Mouse (Mus musculus): ENCODE data around the gene Zfp553. TPM values are rescaled to one million over a fixed set of nuclear protein-coding genes. Genes with fewer than 3 reads are reported as not detected.

Zfp553 gene
- total RNA-seq (2021) = 1 to 10 TPM; 6.0 to 7.1 TPM

DNA sequence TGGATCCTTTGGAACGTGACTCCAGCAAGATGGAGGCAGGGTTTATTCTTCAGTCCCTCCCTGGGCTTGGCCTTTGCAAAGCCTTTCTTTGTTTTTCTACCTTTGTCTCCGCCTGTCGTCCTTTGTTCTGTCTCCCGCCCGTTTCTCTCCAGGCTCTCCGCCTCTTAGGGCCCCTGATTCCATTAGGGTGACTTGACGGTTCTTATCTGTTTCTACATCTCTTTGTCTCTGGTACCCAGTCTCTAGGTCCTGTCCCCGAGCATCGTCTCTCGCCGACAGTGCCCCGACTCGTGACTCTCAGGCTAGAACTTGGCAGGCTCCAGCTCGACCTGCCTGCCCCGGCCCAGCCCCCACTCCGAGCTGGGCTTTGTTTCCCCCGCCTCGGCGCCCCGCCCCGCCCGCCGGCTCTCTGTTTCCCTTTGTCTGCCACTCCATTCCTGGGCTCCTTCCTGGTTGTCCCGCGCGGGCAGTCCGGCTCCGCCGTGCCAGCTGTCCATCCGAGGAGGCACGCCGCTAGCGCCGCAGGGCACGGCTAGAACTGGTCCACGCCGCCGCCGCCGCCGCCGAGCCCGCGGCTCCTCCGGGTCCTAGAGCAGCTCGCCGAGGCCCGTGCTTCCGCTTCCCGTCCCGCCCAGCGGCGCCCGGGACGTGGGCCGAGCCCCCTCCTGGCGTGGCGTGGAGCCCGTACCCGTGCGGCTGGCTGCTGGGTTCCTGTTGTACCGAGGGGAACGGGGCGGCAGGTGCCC lies at the start of gene Zfp553, which contains the start of gene Sept1:
Gene Zfp553, plus strand, starts transcription at position 440 of the 746 bp plus-strand sequence.
Gene Sept1, minus strand, starts transcription at position 509 of the 746 bp plus-strand sequence.
- intact Hi-C loops (cut with DNase I) = loop anchor here (2.0 kb wide), 1 partner anchor 20 kb away; no protein-coding TSS in a partner anchor
- DNase-seq (ENCODE audit: low spot score) = peak; percentile 72

DNA sequence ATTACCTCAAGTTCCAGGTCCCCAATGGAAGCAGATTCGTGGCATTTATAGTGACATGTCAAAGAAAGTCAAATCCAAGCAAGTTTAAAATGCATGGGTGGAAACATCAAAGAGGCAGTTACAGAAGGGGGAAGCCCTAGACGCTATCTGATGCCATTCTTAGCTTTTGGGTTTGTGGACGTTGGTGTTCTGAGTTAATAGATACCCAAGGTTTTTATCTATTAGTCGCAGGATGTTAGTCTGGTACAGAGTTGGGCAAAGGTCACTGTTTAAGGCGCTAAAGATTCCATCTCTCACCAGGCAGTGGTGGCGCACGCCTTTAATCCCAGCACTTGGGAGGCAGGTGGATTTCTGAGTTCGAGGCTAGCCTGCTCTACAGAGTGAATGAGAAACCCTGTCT lies 49.5 kb upstream of the Zfp553 start:
- no peak for DNase-seq (ENCODE audit: low spot score)
- intact Hi-C loops (cut with DNase I) = loop anchor here (10.0 kb wide), 1 partner anchor 129 kb away; no protein-coding TSS in a partner anchor

DNA sequence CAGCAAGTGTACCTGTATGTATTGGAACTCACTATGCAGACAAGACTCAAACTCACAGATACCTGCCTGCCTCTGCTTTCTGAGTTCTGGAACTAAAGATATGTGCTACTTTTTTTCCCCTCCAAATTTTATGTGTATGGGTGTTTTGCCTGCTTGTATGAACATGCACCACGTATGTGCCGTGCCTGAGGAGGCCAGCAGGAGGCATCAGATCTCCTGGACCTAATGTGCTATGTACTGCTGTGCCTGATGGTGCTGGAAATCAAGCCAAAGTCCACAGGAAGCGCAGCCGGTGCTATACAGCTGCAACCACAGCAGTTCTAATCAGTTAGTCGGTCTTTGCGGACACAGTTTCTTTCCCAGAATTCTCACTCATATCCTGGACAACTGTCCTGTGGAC lies 49.0 kb upstream of the Zfp553 start:
- intact Hi-C loops (cut with DNase I) = loop anchor here (10.0 kb wide), 1 partner anchor 129 kb away; no protein-coding TSS in a partner anchor
- no peak for DNase-seq (ENCODE audit: low spot score)

DNA sequence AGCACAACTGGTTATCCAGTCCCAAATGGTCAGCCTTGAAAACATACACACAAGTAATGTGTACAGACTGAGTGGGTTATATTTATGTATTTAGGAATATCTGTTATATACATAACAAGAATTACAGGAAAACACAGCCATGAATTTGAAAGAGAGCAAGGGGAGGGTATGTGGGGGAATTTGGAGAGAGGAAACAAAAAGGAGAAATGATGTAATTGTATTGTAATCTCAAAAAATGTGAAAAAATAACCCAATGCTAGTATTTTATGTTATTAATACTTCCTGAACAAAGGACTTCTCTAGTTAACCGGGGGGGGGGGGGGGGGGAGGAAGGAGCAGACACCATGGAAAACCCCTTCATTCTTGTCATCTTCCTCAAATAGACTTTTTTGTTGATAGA lies 48.1 kb upstream of the Zfp553 start:
- DNase-seq (ENCODE audit: low spot score) = no peak
- intact Hi-C loops (cut with DNase I) = loop anchor here (10.0 kb wide), 1 partner anchor 130 kb away; no protein-coding TSS in a partner anchor

DNA sequence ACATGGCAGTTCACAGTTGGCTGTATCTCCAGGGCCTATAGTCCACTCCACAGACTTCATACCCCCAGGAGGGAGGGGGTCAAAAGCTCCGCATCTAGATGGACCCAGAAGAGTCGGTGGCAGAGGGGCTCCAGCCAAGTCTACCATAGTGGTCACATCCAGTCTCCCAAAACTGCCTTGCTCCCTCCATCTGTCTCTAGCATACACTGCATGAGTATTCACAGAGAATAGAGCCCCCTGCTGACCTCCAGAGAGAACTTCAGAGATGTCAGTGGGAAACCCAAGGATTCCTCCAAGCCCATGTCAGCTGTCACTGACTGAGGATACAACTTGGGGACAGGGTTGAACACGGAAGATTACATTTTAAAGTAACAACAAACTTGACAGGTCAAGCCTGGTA lies 47.3 kb upstream of the Zfp553 start:
- intact Hi-C loops (cut with DNase I) = loop anchor here (10.0 kb wide), 1 partner anchor 131 kb away; no protein-coding TSS in a partner anchor

DNA sequence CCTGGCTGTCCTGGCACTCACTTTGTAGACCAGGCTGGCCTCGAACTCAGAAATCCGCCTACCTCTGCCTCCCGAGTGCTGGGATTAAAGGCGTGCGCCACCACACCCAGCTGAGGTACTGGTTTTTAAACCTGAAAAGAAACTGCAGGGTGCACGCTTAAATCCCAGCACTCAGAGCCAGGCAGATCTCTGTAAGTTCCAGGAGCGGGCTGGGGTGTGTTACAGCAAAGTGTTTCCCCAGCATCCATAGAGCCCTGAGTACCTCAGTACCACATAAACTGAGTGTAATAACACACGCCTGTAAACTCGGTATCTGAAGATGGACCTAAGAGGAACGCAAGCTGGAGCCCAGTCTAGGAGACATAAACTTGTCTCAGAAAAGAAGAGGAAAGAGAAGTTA lies 45.5 kb upstream of the Zfp553 start:
- DNase-seq (ENCODE audit: low spot score) = no peak
- intact Hi-C loops (cut with DNase I) = loop anchor here (10.0 kb wide), 1 partner anchor 133 kb away; no protein-coding TSS in a partner anchor

More for the DNA sequence above, 47.3 kb upstream of the Zfp553 start:
- no peak for DNase-seq (ENCODE audit: low spot score)

DNA sequence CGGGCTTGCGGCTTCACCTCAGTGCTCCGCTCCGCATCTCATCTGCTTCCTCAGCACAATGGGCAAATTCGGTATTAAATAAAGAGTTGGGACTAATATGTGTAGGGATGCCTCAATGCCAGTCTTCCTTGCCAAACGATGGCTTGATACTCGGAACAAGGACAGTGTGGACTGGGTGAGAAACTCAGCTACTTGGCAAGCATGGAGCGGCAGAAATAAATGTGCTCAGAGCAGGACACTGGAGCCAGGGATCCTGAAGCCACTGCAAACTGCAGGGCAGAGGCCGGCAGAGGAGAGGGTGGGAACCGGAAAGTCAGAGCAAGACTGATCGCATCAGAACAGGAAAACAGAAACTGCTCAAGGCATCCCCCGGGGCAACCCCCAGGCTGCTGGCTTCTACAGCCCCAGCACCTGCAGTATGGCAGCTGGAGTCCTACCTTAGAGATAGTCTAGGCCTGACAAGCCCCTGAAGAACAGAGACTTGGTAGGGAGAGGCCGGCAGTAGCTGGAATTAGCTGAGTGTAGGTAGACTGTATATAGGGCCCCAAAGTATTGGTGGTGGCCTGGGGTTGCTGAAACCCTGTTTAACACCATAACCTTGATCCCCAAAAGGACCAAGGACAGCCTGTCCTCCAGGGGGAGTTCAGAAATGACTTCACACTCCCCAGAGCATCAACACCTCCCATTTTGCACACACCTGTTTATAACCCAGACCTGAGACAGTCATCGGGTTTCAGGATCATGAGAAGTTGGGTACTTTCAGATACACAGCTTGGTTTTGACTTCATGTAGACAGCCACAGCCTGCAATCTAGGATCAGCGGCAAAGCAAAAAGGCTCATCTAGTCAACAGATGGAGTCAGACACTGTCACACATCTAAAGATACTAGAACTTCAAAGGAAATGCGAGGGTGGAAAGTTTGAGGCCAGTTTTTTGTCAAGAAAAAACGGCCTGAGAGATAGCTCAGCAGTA lies 44.3 kb upstream of the Zfp553 start:
- DNase-seq (ENCODE audit: low spot score) = no peak
- intact Hi-C loops (cut with DNase I) = loop anchor here (10.0 kb wide), 1 partner anchor 134 kb away; no protein-coding TSS in a partner anchor

DNA sequence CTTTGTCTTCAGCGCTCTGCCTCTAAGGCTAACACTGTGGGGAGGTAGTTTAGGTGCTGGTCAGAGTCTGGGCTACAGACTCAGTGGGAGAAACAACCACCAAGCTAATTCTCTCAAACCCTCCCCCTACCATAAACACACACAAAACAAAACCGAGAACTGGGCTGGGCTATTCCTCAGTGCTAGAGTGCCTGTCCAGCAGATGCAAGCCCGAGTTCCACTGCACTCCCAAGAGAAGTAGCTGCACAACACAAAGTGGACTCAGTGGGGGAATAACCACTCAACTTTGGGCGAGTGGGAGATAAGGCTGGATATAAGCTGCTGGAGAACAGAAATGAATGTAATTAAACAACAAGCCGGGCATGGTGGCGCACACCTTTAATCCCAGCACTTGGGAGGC lies 42.2 kb upstream of the Zfp553 start:
- intact Hi-C loops (cut with DNase I) = no loop called here
- DNase-seq (ENCODE audit: low spot score) = no peak

DNA sequence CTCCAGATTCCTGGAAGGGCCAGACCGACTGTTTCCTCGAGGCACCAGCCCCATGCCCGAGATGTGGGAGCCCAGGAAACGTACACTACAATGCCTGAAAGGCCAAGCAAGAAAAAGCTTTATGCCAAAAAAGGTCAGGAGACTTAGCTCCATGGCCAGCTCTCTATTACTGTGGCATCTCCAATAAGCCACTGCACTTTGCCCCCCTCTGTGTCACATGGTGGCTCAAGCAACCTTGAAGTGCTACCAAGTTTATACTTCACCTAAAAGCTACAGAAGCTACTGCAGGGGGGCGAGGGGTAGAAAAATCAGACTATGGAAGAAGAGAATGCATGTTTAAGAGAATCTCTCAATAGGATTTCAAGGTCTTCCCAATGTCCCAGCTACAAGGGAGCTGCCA lies 39.9 kb upstream of the Zfp553 start:
- intact Hi-C loops (cut with DNase I) = no loop called here
- DNase-seq (ENCODE audit: low spot score) = no peak

DNA sequence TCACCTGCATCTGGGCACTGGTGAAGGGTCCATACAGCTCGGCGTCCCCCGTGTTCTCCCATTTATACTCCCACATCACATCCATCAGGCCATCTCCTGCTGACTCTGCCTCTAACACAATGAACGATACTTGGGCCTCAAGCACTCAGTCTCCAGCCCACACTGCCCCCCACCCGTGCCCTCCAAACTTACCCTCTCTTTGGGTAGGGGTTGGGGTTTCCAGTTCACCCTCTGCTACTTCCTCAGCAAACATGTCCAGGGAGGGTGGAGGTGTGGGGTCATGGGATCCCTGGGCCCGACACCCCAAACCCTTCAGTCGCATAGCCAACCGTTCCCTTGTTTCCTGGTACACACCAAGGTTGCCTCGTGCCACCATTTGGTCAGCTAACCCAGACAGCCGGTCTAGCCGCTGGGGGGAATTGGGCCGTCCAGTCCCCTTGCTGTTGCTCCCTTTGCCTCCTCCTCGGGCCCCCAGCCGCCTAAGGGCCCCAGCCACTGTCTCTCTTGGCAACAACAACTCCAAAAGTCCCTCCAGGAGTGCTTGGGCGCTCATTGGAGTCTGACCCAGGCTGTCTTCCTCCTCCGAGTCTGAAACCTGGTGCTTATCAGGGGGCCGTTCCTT lies 38.7 kb upstream of the Zfp553 start:
- intact Hi-C loops (cut with DNase I) = no loop called here
- DNase-seq (ENCODE audit: low spot score) = no peak

DNA sequence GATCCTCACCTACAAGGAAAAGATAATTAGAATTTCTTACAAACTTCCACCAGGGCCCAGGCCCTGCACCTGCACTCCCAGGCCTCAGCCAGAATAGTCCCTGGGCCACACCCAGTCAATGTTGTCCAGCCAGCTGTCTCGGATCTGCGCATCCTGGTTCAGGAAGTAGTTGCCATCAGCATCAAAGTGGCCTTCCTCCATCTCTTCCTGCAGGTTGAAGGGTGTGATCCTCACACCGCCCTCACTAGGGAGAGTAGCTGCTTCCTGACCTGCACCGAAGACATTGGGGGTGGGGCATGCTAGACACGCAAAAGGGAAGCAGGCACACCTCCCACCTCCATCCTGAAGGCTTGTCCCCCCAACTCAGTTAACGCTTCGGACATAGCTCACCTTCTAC lies 38.2 kb upstream of the Zfp553 start:
- no peak for DNase-seq (ENCODE audit: low spot score)
- intact Hi-C loops (cut with DNase I) = no loop called here

DNA sequence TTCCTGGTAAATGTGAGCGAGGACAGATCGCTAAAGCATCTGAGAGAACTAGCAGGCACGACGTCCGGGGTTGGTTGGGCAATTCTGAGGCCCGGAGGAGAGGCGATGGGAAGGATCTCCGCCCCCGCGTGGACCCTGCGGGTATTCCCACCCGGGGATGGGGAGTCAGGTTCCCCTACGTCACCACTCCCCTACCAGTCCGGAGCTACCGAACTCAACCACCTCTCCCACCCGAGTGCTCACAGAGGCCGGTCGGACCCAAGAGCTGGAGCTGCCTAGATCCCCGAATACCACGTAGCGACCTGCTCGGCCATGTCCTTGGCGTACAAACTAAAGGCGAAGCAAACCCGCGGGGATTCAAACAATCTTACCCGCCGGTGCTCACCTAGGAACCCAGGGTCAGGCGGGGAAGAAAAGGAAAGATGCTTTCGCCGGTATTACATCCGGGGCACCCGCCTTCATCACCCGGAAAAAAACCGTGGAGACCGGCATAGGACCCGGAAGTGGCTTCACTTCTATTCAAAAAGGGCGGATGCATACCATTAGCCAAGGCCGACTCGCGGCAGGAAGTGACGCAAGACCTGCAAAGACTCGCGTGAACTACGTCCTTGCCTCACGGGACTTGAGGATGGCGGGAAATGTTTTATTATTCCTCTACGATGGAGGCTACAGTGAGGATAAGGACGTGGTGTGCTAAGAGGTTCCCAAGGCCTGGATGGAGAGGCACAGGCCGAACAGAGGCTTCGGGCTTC lies 37.1 kb upstream of the Zfp553 start, which contains the start of gene Cd2bp2:
Gene Cd2bp2, minus strand, starts transcription at position 507 of the 752 bp plus-strand sequence.
- intact Hi-C loops (cut with DNase I) = no loop called here
- peak; percentile 92 for DNase-seq (ENCODE audit: low spot score)

DNA sequence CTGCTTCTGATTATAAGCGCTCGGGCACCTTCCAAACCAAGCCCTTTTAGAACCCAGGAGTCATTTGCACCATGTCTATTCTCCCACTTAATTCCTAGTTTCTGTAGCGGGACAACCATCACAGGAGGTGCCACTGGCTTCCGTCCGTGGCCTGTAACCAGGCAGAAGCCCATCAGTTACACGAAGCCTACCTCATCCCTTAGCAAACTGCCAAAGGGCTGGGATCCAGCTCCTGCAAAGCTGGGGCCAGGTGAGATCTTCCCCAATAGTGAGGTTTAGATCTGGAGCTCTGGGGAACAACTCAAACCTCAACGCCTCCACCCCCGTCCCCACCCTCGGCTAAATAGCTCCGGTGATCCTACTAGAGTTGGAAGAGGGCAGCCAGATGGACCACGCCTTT lies 36.4 kb upstream of the Zfp553 start:
- DNase-seq (ENCODE audit: low spot score) = no peak
- intact Hi-C loops (cut with DNase I) = no loop called here

DNA sequence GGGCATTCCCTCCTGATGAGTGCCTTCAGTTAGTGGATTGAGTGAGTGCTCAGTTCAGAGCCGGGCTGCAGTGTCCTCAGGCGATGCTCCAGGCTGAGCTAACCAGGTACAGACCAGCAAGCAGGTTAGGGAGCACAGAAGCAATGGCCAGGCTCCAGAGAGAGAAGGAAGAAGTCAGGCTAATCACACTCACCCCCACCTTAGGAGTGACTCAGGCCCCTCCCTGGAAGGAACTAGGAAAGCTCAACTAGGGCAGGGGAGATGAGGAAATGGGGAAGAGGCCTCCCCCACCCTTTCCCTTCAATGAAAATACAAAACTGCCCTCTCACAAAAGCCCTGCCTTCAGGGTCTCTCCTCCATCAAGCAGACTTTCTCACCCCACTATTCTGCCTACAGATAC lies 26.3 kb upstream of the Zfp553 start:
- DNase-seq (ENCODE audit: low spot score) = no peak
- intact Hi-C loops (cut with DNase I) = no loop called here

DNA sequence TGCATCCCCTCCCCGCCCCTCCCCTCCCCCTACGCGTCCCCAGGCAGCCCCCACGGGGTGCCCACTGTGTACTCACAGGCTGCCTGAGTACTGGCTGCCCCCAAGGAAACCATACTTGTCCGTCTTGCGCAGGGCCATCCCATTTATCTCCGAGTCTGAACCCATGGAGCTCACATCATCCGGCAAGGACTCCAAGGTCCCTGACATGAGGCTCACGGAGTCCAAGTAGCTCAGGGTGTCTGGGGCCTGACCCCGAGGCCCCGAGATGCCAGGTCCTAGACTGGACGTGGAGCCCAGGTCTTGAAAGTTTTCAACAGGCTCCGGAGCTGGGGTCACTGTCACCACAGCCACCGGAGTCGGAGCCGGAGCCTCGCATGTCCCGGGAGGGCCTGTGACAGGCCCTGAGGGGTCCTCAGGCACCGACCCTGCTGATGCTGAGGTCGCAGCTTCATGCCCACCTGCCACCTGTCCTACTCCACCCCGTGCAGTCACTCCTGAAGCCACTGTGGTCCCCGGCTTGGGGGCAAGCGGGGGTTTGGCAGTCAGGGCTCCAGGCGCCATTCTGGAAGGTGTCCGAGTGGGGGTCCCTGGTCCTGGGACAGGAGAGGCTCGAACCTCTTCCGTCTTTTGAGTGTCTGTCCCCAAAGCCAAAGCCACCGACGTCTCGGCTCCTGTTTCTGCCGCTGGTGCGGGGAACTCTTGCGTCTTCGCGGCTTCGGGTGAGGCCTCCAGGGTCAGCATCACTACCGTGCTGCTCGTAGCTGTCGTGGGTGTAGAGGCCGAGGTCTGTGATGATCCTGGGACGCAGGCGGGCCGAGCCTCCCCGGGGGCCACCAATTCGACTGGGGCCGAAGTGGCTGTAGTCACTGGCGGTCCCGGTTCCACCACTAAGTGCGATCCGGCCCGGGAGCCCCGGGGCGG lies 25.2 kb upstream of the Zfp553 start:
- intact Hi-C loops (cut with DNase I) = no loop called here
- no peak for DNase-seq (ENCODE audit: low spot score)

DNA sequence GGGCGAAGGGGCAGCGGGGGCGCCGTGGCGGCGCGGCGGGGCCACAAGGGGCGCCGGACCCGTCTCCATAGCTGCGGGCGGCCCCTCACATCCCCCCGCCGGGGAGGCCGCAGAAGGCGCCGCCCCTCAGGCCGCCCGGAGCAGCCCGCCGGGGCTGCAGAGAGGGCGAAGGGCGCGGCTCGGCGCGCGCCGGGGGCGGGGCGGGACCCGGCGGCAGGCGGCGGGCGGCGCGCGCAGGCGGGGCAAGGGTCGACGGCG lies 24.6 kb upstream of the Zfp553 start, which contains the start of gene Tbc1d10b:
Gene Tbc1d10b, minus strand, starts transcription at position 174 of the 258 bp plus-strand sequence.
- intact Hi-C loops (cut with DNase I) = no loop called here
- DNase-seq (ENCODE audit: low spot score) = no peak

DNA sequence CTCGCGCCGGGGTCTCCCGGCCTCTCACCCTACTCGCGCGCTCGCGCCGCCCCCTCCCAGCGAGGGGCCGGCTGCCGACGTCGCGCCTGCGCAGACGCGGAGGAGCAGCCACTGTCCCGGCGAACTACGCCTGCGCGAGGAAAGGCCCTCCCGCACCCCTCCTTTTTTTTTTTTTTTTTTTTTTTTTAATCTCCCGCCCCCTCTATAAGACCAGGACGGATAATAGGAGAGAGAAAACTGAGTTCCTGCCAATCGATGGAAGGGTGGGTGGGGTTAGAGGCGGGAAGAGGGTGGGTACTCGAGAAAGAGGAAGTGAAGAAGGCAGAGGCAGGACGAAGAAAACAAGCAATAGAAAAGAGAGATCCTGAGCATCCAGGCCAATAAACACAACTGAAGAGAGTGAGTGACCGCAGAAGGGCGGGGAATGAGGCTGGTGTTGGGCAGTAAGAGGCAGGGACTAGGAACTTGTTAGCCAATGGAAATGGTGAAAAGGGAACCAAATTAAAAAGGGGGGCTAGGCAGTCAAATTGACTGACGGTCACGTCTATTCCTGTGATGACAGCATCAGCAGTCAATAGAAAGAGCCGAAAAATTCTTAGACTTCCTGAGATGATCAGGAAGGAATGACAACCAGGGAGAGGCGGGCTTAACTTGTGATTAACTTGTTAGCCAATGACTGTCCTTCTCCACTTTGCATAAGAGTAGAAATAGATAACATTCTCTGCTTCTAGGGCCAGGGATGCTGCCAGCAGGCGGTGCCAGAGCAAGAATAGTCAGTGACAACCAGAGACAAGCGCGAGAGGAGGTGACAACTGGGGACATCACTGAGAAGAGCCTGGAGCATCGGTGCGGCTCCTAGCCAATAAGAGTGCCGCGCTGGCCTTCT lies 24.1 kb upstream of the Zfp553 start, which contains the start of gene Mylpf:
Gene Mylpf, plus strand, starts transcription at position 338 of the 886 bp plus-strand sequence.
- intact Hi-C loops (cut with DNase I) = no loop called here
- DNase-seq (ENCODE audit: low spot score) = peak; percentile 94
